Mouse (Mus musculus): ENCODE data around the gene Fam69b. TPM values are rescaled to one million over a fixed set of nuclear protein-coding genes. Genes with fewer than 3 reads are reported as not detected.
"Not testable (repeated sequence)": the region's sequence is repeated elsewhere in the genome, so short reads cannot be mapped to it uniquely, and the experiment has no call there.

Fam69b gene
- total RNA-seq, 2 experiments from 2014 or later: 1.4 to 3.1 TPM

GRCm38 (mm10) chr2:26639838-26640830 lies 11.9 kb downstream of the Fam69b start:
- DNase-seq: peak; percentile 97
- intact Hi-C loops (cut with DNase I; ENCODE audit: low total_unique reads): loop anchor here (5.0 kb wide), 1 partner anchor 43 kb away; no protein-coding TSS in a partner anchor

GRCm38 (mm10) chr2:26641006-26641647 lies 12.9 kb downstream of the Fam69b start:
- intact Hi-C loops (cut with DNase I; ENCODE audit: low total_unique reads): no loop called here
- DNase-seq: no peak

- intact Hi-C loops (cut with DNase I; ENCODE audit: low total_unique reads): no loop called here
- no peak for DNase-seq
Observed at GRCm38 (mm10) chr2:26643942-26644341, 15.7 kb downstream of the Fam69b start.

- DNase-seq: peak; percentile 75
- intact Hi-C loops (cut with DNase I; ENCODE audit: low total_unique reads): no loop called here
Observed at GRCm38 (mm10) chr2:26646643-26647293, 18.5 kb downstream of the Fam69b start.

- intact Hi-C loops (cut with DNase I; ENCODE audit: low total_unique reads): no loop called here
- no peak for DNase-seq
Observed at GRCm38 (mm10) chr2:26654687-26655086, 26.4 kb downstream of the Fam69b start.

- intact Hi-C loops (cut with DNase I; ENCODE audit: low total_unique reads): no loop called here
- DNase-seq: no peak
Observed at GRCm38 (mm10) chr2:26657426-26657825, 29.2 kb downstream of the Fam69b start.

GRCm38 (mm10) chr2:26661143-26661752 lies 33.0 kb downstream of the Fam69b start:
- intact Hi-C loops (cut with DNase I; ENCODE audit: low total_unique reads): no loop called here
- no peak for DNase-seq

- intact Hi-C loops (cut with DNase I; ENCODE audit: low total_unique reads): no loop called here
- DNase-seq: no peak
Observed at GRCm38 (mm10) chr2:26661768-26662508, 33.7 kb downstream of the Fam69b start.

- intact Hi-C loops (cut with DNase I; ENCODE audit: low total_unique reads): no loop called here
- DNase-seq: no peak
Observed at GRCm38 (mm10) chr2:26662509-26662882, 34.2 kb downstream of the Fam69b start.

- no peak for DNase-seq
- intact Hi-C loops (cut with DNase I; ENCODE audit: low total_unique reads): no loop called here
Observed at GRCm38 (mm10) chr2:26663112-26663511, 34.9 kb downstream of the Fam69b start.

GRCm38 (mm10) chr2:26663551-26663950 lies 35.3 kb downstream of the Fam69b start:
- peak; percentile 52 for DNase-seq
- intact Hi-C loops (cut with DNase I; ENCODE audit: low total_unique reads): not testable (repeated sequence)

GRCm38 (mm10) chr2:26668746-26669145 lies 40.5 kb downstream of the Fam69b start:
- no peak for DNase-seq
- intact Hi-C loops (cut with DNase I; ENCODE audit: low total_unique reads): no loop called here

GRCm38 (mm10) chr2:26671182-26671581 lies 42.9 kb downstream of the Fam69b start, which contains the start of gene Lcn4:
Gene Lcn4, minus strand, starts transcription at chr2:26671282.
- intact Hi-C loops (cut with DNase I; ENCODE audit: low total_unique reads): no loop called here
- DNase-seq: no peak

Small RNA genes lying within 50 kb of the gene (microRNA-seq; reads per million reads assigned to microRNA genes)
- 0.50 to 1.6 reads per million in 2 experiments for gene Mir126a
- gene Mir126b: 0 reads per million in 2 experiments

Other genes with a start within 250 kb of the Fam69b start
- gene Snapc4, start 247.8 kb upstream of the Fam69b start, total RNA-seq (2021): 1 to 10 TPM; 6.2 to 7.2 TPM
- 10 to 100 TPM; 24.5 to 24.9 TPM for gene Entr1, start 239.1 kb upstream of the Fam69b start, total RNA-seq (2021)
- 100 to 1,000 TPM; 125 to 136 TPM for gene Pmpca, start 239.1 kb upstream of the Fam69b start, total RNA-seq (2021)
- 1 to 10 TPM; 5.7 to 5.8 TPM for gene Inpp5e, start 219.3 kb upstream of the Fam69b start, total RNA-seq (2021)
- 10 to 100 TPM; 20.9 to 24.1 TPM for gene Sec16a, start 183.2 kb upstream of the Fam69b start, total RNA-seq (2021)
- gene Notch1, start 111.8 kb upstream of the Fam69b start, total RNA-seq (2021): 10 to 100 TPM; 17.1 to 18.9 TPM
- gene Egfl7, start 48.4 kb upstream of the Fam69b start, total RNA-seq (2021): 100 to 1,000 TPM in 1 of 2 experiments, 10 to 100 TPM in 1; 64.1 to 106 TPM
- gene Gm20532, start 41.8 kb upstream of the Fam69b start, total RNA-seq (2021): not detected
- 1 to 10 TPM; 4.9 to 6.3 TPM for gene Agpat2, start 24.0 kb upstream of the Fam69b start, total RNA-seq (2021)
- not detected for gene Lcn4, start 42.8 kb downstream of the Fam69b start, total RNA-seq (2021)
- gene Abo, start 236.5 kb downstream of the Fam69b start, total RNA-seq (2021): not detected